Mouse (Mus musculus): Measurements from ENCODE around the gene Tmem196. TPM values are rescaled to one million over a fixed set of nuclear protein-coding genes. Genes with fewer than 3 reads are reported as not detected.
"Not testable (repeated sequence)": the region's sequence is repeated elsewhere in the genome, so short reads cannot be mapped to it uniquely, and the experiment has no call there.

The Tmem196 gene
- polyA plus RNA-seq, 1 experiment: not detected

DNA sequence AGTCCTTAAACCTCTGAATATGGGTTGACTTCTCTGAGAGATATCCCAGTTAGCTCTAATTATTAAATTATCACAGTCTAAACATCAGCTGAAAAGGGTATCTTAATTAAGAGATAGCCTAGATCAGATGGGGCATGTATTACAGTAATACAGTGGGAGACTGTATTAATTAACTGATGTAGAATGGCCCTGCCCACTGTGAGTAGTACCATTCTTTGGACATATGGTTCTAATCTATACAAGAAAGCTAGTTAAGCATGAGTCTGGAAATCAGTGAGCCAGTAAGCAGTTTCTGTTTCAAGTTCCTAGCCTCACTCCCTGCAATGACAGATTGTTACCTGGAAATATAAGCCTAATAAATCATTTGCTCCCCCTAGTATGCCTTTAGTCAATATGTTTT, 58.7 kb downstream of the Tmem196 start:
- no peak overlapping the region for H3K4me3 ChIP-seq (replicated peaks; ENCODE audit: control insufficient read depth, low read depth, low read length)
- H3K27ac ChIP-seq (ENCODE audit: control insufficient read depth, insufficient read depth, low read depth, low read length, poor library complexity): no peak overlapping the region
- TF ChIP-seq CTCF (IDR thresholded peaks at IDR 0.05; ENCODE audit: control insufficient read depth, insufficient read depth, low read length) (no peak), POLR2A (IDR thresholded peaks at IDR 0.05; ENCODE audit: borderline replicate concordance, control insufficient read depth, low read depth, low read length) (no peak)
- H3K4me1 ChIP-seq (ENCODE audit: control insufficient read depth, insufficient read depth, low read length): no peaks in the 10 kb centered on the region

DNA sequence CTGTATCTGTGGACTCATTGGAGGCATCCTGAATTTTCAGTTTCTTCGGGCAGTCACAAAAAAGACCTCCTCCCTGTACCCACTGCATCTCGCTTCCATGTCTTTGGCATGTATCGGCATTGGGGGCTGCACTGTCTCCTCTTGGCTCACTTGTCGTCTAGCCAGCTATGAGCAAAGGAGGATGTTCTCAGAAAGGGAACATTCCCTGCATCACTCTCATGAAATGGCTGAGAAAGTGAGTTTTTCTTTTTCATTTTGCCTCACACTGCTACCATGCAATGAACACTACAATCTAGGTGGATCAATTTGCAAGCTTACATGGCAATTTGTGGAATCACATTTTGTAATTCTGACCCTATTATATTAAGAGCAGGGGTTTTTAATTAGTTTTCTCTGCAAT, 69.1 kb downstream of the Tmem196 start:
- Histone ChIP-seq H3K4me1 (ENCODE audit: control insufficient read depth, insufficient read depth, low read length) (no peaks in the 10 kb centered on the region), H3K27ac (ENCODE audit: control insufficient read depth, insufficient read depth, low read depth, low read length, poor library complexity) (no peak overlapping the region), H3K4me3 (replicated peaks; ENCODE audit: control insufficient read depth, low read depth, low read length) (no peak overlapping the region)
- 77% methylated on average over 4 of the region's 4 CpGs for WGBS
- TF ChIP-seq POLR2A (IDR thresholded peaks at IDR 0.05; ENCODE audit: borderline replicate concordance, control insufficient read depth, low read depth, low read length) (no peak), CTCF (IDR thresholded peaks at IDR 0.05; ENCODE audit: control insufficient read depth, insufficient read depth, low read length) (no peak)

- WGBS: 64% methylated on average over 1 of the region's 1 CpGs
- Histone ChIP-seq H3K4me3 (replicated peaks; ENCODE audit: control insufficient read depth, low read depth, low read length) (no peak overlapping the region), H3K27ac (ENCODE audit: control insufficient read depth, insufficient read depth, low read depth, low read length, poor library complexity) (no peak overlapping the region), H3K4me1 (ENCODE audit: control insufficient read depth, insufficient read depth, low read length) (no peaks in the 10 kb centered on the region)
- no peak for TF ChIP-seq POLR2A (IDR thresholded peaks at IDR 0.05; ENCODE audit: borderline replicate concordance, control insufficient read depth, low read depth, low read length)
- no peak for TF ChIP-seq CTCF (IDR thresholded peaks at IDR 0.05; ENCODE audit: control insufficient read depth, insufficient read depth, low read length)
These were observed 69.6 kb downstream of the Tmem196 start for GRCm38 (mm10) chr12:120015201-120015600.

- H3K27ac ChIP-seq (ENCODE audit: control insufficient read depth, insufficient read depth, low read depth, low read length, poor library complexity); H3K4me1 ChIP-seq (ENCODE audit: control insufficient read depth, insufficient read depth, low read length): not testable (repeated sequence)
- WGBS: 76% methylated on average over 15 of the region's 15 CpGs
These were observed 82.7 kb downstream of the Tmem196 start for GRCm38 (mm10) chr12:120028089-120028959.

More at GRCm38 (mm10) chr12:120028089-120028959, 82.7 kb downstream of the Tmem196 start:
- not testable (repeated sequence) for H3K4me3 ChIP-seq (replicated peaks; ENCODE audit: control insufficient read depth, low read depth, low read length)
